Mouse (Mus musculus): ENCODE data around the gene Sez6. TPM values are rescaled to one million over a fixed set of nuclear protein-coding genes. Genes with fewer than 3 reads are reported as not detected.
A peak's percentile ranks its signal among the peaks of the same experiment; 100 is the strongest.

Gene Sez6
- total RNA-seq, 1 experiment from 2014 or later: not detected

GRCm38 (mm10) chr11:77975873-77976272 is 45.3 kb downstream of the Sez6 start:
- ATAC-seq (replicated peaks; ENCODE audit: low read depth, poor library complexity, severe bottlenecking): no peak

- no peak for ATAC-seq (replicated peaks; ENCODE audit: low read depth, poor library complexity, severe bottlenecking)
Measured at GRCm38 (mm10) chr11:77978161-77978560, 47.6 kb downstream of the Sez6 start.

DNA sequence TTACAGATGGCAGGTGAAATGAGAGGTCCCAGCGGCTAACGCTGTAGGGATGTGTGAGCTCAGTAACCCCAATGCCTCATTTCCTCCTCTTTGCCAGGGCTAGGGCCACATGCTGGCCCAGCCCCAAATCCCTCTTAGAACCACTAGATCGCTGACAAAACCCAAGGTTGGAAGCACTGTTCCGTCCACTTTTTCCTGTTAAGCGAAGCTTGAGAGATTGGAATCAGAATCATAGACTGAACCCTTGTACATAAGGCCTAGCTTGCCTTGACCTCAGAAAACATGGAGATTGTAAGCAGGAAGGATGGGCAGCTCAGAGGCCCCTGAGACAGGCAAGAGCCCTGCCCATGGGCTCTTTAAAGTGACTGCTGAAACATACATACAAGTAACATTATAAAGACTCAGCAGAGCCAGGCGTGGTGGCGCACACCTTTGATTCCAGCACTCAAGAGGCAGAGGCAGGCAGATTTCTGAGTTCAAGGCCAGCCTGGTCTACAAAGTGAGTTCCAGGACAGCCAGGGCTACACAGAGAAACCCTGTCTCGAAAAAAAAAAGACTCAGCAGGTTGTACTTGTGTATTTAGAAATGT is 48.7 kb downstream of the Sez6 start:
- no peak for ATAC-seq (replicated peaks; ENCODE audit: low read depth, poor library complexity, severe bottlenecking)

DNA sequence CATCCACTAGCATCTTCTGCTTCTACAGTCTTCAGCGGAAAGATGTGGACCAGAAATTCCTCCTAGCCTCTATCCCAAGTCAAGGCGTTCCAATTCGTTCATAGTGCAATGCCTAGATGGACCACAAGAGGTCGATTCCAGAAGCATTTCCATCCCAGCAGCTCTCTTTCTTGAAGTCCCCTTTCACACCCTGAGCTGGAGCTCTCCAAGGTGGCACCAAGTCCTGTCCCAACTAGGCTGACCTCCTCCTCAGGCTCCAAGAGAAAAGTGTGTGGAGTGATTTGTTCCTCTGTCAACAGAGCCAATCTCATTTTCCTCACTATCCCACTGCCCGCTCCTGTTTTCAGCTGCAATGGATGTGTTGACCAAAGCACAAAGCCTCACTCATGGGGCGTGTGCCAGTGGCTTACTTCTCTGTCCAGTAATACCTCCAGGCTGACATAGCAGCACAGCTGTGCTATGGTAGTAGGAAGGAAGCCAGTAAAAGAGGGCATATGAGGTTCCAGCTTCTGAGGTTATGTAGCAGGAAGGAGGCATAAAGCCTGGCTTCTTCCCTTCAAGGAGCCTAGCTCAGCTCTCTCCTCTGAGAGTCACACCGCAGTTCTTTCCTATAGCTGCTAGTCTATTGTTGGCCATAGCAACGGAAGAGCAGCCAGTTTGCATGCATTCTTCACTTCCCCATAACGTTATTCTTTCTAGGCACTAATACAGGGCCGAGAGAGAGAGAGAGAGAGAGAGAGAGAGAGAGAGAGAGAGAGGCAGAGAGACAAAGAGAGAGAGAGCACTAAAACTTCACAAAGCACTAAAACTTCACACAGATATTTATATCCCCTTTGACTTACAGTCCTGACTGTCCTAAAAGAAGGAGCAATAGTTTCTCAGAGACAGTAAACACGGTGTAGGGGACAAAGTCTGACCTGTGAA is 49.9 kb downstream of the Sez6 start:
- ATAC-seq (replicated peaks; ENCODE audit: low read depth, poor library complexity, severe bottlenecking): 0 out of 2 replicates have a peak, but pooled peaks have one; percentile 6

- ATAC-seq (replicated peaks; ENCODE audit: low read depth, poor library complexity, severe bottlenecking): peak; percentile 73
Measured at GRCm38 (mm10) chr11:77981609-77982440, 51.2 kb downstream of the Sez6 start.

- peak; percentile 75 for ATAC-seq (replicated peaks; ENCODE audit: low read depth, poor library complexity, severe bottlenecking)
Measured at GRCm38 (mm10) chr11:77982441-77982905, 51.9 kb downstream of the Sez6 start, which contains the start of gene Phf12. TSS of gene Phf12 (plus strand) at chr11:77982754.

- 0 out of 2 replicates have a peak, but pooled peaks have one; percentile 2 for ATAC-seq (replicated peaks; ENCODE audit: low read depth, poor library complexity, severe bottlenecking)
Measured at GRCm38 (mm10) chr11:77983191-77983936, 52.8 kb downstream of the Sez6 start.

DNA sequence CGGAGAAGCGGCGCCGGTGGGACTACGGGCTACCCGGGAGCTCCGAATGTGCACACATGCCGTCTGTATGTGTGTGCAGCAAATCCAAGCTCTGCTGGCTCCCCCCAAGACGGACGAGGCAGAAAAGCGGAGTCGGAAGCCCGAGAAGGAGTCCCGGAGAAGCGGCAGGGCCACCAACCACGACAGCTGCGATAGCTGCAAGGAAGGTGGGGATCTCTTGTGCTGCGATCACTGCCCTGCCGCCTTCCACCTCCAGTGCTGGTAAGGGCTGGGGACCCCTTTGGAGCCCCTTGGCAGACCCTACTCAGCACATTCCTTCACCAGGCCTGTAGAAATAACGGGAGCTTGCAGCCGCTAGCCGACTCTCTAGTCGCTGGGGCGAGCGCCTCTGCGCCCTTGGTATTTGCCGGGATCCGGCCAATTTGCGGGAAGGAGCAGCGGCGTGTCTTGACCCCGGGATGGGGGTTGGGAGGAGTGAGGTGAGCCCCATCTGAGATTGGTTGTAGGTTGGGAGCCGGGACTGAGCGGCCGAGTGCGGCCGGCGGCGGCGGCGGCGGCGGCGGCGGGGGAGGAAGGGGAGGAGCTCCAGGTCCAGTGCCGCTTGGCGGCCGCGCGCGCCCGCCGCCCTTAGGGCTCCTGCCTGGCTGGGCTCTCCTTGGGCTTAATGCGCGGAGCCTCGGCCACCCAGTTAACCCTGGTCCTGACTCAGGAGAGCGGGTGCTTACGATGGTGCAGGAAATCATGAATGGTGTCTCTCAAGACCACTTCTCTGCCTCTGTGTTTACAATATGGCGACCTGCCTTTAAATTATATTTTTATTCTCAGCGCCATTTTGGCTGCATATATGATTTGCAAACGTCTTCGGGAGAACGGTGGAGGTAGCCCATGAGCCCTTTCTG is 53.6 kb downstream of the Sez6 start:
- ATAC-seq (replicated peaks; ENCODE audit: low read depth, poor library complexity, severe bottlenecking): no peak

- no peak for ATAC-seq (replicated peaks; ENCODE audit: low read depth, poor library complexity, severe bottlenecking)
Measured at GRCm38 (mm10) chr11:77984836-77985231, 54.2 kb downstream of the Sez6 start.

- no peak for ATAC-seq (replicated peaks; ENCODE audit: low read depth, poor library complexity, severe bottlenecking)
Measured at GRCm38 (mm10) chr11:77985541-77986065, 55.0 kb downstream of the Sez6 start.

GRCm38 (mm10) chr11:77989071-77989690 is 58.6 kb downstream of the Sez6 start:
- ATAC-seq (replicated peaks; ENCODE audit: low read depth, poor library complexity, severe bottlenecking): no peak

- no peak for ATAC-seq (replicated peaks; ENCODE audit: low read depth, poor library complexity, severe bottlenecking)
Measured at GRCm38 (mm10) chr11:77995556-77995955, 65.0 kb downstream of the Sez6 start.

- ATAC-seq (replicated peaks; ENCODE audit: low read depth, poor library complexity, severe bottlenecking): no peak
Measured at GRCm38 (mm10) chr11:78006446-78006845, 75.8 kb downstream of the Sez6 start.

DNA sequence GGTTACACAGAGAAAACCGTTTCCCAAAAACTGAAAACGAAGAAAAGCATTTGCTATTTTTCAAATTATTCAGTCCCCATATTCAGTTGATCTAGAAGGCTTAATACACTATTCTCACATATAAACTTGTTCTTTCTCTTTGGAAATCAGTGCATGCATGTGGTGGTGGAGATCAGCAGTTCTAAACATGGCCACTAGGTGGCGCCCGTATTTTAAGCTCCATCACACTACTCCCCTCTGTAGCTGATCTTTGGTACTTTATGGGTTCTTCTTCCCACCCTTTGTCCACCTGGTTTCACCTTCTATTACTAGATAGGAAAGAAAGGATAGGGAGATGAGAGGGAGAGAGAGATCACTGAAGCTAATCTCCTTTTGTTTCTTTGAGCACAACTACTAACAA is 89.1 kb downstream of the Sez6 start:
- peak; percentile 68 for ATAC-seq (replicated peaks; ENCODE audit: low read depth, poor library complexity, severe bottlenecking)

GRCm38 (mm10) chr11:78023607-78024006 is 93.0 kb downstream of the Sez6 start:
- 0 out of 2 replicates have a peak, but pooled peaks have one; percentile 45 for ATAC-seq (replicated peaks; ENCODE audit: low read depth, poor library complexity, severe bottlenecking)
